Mouse (Mus musculus): Measurements from ENCODE around the gene Dclk3. TPM values are rescaled to one million over a fixed set of nuclear protein-coding genes. Genes with fewer than 3 reads are reported as not detected.

Gene Dclk3
- polyA plus RNA-seq, 1 experiment from 2014 or later, result 0.29 TPM

DNA sequence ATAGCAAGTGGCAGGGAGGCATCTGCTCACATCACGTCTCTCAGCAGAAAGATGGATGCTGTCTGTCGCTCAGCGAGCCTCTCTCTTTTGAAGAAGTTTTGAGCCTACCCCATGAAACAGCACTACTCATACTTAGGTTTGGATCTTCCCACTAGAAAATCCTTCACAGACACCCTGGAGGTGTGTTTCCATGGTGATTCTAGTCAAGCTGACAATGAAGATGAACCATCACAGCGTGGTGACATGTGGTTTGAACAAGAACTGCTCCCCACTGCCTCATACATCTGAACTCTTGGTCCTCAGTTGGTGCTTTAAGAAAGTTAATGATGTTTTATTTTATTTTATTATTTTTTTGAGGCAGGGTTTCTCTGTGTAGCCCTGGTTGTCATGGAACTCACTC is 12.9 kb upstream of the Dclk3 start:
- no peak for ATAC-seq (ENCODE audit: insufficient number of reproducible peaks, insufficient read depth, low FRiP score, low read depth)
- Histone ChIP-seq H3K4me1 (ENCODE audit: control insufficient read depth, insufficient read depth, low read length) (no peaks in the 10 kb centered on the region), H3K27me3 (ENCODE audit: control insufficient read depth, insufficient read depth, low read length) (no peaks in the 10 kb centered on the region), H3K36me3 (ENCODE audit: control insufficient read depth, insufficient read depth, low read length) (no peaks in the 10 kb centered on the region), H3K9ac (replicated peaks; ENCODE audit: low read depth, low read length) (no peak overlapping the region), H3K27ac (ENCODE audit: low read length) (no peak overlapping the region), H3K4me2 (replicated peaks; ENCODE audit: low read depth, low read length) (no peak overlapping the region), H3K9me3 (ENCODE audit: control insufficient read depth, low read depth, low read length) (no peaks in the 10 kb centered on the region), H3K4me3 (ENCODE audit: low read depth, low read length) (no peak overlapping the region)
- 82% methylated on average over 4 of the region's 4 CpGs for WGBS

DNA sequence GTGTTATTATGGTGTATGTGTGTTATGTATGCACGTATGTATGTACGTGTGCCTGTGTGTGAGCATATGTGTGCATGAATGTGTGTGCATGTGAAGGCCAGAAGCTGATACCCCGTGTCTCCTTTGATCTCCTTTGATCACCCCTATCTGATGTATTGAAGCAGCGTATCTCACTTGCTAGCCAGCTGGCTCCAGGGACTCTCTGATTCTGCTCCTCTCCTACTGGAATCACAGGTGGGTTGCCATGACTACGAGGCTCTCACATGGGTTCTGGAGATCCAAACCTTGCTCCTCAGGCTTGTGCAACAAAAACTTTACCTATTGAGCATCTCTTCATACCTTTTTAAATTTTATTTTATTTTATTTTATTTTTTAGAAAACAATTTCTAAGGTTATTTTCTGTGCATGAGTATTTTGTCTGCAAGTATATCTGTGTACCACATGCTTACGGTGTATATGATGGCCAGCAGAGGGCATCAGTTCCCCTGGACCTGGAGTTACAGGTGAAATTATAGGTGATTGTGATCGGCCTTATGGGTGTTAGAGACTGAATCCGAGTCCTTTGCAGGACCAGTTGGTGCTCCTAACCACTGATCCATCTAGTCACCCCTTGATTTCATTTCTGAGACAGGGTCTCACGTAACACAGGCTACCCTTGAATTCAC is 10.9 kb upstream of the Dclk3 start:
- Histone ChIP-seq H3K9me3 (ENCODE audit: control insufficient read depth, low read depth, low read length) (no peaks in the 10 kb centered on the region), H3K4me1 (ENCODE audit: control insufficient read depth, insufficient read depth, low read length) (no peaks in the 10 kb centered on the region), H3K4me2 (replicated peaks; ENCODE audit: low read depth, low read length) (no peak overlapping the region), H3K27ac (ENCODE audit: low read length) (no peak overlapping the region), H3K36me3 (ENCODE audit: control insufficient read depth, insufficient read depth, low read length) (no peaks in the 10 kb centered on the region), H3K27me3 (ENCODE audit: control insufficient read depth, insufficient read depth, low read length) (no peaks in the 10 kb centered on the region), H3K4me3 (ENCODE audit: low read depth, low read length) (no peak overlapping the region), H3K9ac (replicated peaks; ENCODE audit: low read depth, low read length) (no peak overlapping the region)
- ATAC-seq (ENCODE audit: insufficient number of reproducible peaks, insufficient read depth, low FRiP score, low read depth), result no peak
- WGBS, result 82% methylated on average over 9 of the region's 9 CpGs

DNA sequence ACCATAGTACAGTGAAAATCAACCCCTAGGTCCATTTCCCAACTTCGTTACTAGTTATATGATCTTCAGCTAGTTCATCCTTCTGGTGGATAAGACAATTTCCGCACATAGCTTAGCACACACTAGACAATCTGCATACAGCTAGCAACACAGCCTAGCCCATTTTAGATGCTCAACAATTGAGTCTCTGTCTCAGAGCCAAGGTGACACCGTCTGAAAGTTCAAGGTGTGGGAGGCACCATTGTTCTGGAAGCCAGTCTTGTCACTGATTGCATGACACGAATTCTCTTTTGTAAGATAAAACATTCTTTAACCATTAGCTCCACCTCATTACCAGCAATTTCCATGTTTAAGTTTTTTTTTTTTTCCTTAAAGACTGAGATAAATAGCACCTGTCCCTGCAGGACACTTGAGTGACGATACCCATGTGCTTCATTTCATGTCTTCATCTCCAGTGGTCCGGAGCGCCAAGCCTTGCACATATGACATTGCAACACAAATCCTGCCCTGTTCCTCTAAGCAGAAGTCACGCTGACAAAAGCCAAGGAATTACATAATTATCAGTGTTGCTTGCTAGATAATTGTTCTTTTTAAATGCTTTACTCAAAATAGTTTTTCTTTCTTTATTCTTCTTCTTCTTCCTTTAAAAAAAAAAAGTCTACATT is 10.1 kb upstream of the Dclk3 start:
- Histone ChIP-seq H3K4me3 (ENCODE audit: low read depth, low read length) (no peak overlapping the region), H3K27me3 (ENCODE audit: control insufficient read depth, insufficient read depth, low read length) (no peaks in the 10 kb centered on the region), H3K9ac (replicated peaks; ENCODE audit: low read depth, low read length) (no peak overlapping the region), H3K4me2 (replicated peaks; ENCODE audit: low read depth, low read length) (no peak overlapping the region), H3K4me1 (ENCODE audit: control insufficient read depth, insufficient read depth, low read length) (no peaks in the 10 kb centered on the region), H3K9me3 (ENCODE audit: control insufficient read depth, low read depth, low read length) (no peaks in the 10 kb centered on the region), H3K36me3 (ENCODE audit: control insufficient read depth, insufficient read depth, low read length) (no peaks in the 10 kb centered on the region), H3K27ac (ENCODE audit: low read length) (no peak overlapping the region)
- no peak for ATAC-seq (ENCODE audit: insufficient number of reproducible peaks, insufficient read depth, low FRiP score, low read depth)
- WGBS, result 78% methylated on average over 8 of the region's 8 CpGs

DNA sequence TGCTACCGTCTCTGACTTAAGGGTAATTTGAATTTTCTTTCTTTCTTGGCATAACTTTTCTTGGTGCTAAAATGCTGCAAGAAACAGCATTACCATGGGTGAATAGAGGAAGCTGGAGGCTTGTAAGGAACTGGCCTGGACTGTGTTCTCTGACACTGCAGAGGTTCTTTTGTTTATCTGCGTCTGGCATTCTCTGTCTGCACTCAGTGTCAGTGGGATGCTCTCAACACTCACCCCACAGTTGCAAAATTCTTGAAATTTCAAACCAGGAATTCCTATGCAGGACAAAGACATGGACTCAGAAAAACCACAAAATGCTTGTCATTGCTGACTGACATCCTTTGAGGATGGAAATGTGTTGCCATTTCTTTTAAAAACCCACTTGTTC is 9.5 kb upstream of the Dclk3 start:
- Histone ChIP-seq H3K27ac (ENCODE audit: low read length) (no peak overlapping the region), H3K36me3 (ENCODE audit: control insufficient read depth, insufficient read depth, low read length) (no peaks in the 10 kb centered on the region), H3K4me3 (ENCODE audit: low read depth, low read length) (no peak overlapping the region), H3K4me2 (replicated peaks; ENCODE audit: low read depth, low read length) (no peak overlapping the region), H3K9ac (replicated peaks; ENCODE audit: low read depth, low read length) (no peak overlapping the region), H3K27me3 (ENCODE audit: control insufficient read depth, insufficient read depth, low read length) (no peaks in the 10 kb centered on the region), H3K4me1 (ENCODE audit: control insufficient read depth, insufficient read depth, low read length) (no peaks in the 10 kb centered on the region), H3K9me3 (ENCODE audit: control insufficient read depth, low read depth, low read length) (no peaks in the 10 kb centered on the region)
- 51% methylated on average over 2 of the region's 2 CpGs for WGBS
- ATAC-seq (ENCODE audit: insufficient number of reproducible peaks, insufficient read depth, low FRiP score, low read depth), result no peak

DNA sequence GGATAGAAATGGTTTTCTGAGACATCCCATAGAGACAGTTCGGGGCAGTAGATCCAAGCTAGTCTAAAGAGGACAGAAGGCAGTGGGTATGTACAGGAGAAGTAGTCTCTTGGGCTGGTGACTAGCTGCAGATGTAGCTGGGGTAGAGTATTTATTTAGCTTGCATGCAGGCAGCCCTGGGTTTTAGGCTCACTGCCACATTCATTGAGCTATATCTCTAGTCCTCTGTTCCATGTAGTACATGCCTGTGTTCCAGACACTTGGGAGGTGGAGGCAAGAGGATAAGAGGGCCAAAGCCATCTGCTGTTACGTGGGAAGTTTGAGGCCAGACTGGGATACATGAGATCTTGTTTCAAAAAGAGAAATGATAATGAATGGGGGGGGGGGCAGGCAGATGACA is 3.5 kb upstream of the Dclk3 start:
- H3K27me3 ChIP-seq (ENCODE audit: control insufficient read depth, insufficient read depth, low read length), result peaks cover 13% of the 10 kb centered on the region
- H3K4me1 ChIP-seq (ENCODE audit: control insufficient read depth, insufficient read depth, low read length), result no peaks in the 10 kb centered on the region
- no peak overlapping the region for H3K4me2 ChIP-seq (replicated peaks; ENCODE audit: low read depth, low read length)
- H3K36me3 ChIP-seq (ENCODE audit: control insufficient read depth, insufficient read depth, low read length), result no peaks in the 10 kb centered on the region
- no peak overlapping the region for H3K4me3 ChIP-seq (ENCODE audit: low read depth, low read length)
- no peaks in the 10 kb centered on the region for H3K9me3 ChIP-seq (ENCODE audit: control insufficient read depth, low read depth, low read length)
- ATAC-seq (ENCODE audit: insufficient number of reproducible peaks, insufficient read depth, low FRiP score, low read depth), result no peak
- no peak overlapping the region for H3K9ac ChIP-seq (replicated peaks; ENCODE audit: low read depth, low read length)
- H3K27ac ChIP-seq (ENCODE audit: low read length), result no peak overlapping the region
- WGBS, result 86% methylated on average over 2 of the region's 2 CpGs

DNA sequence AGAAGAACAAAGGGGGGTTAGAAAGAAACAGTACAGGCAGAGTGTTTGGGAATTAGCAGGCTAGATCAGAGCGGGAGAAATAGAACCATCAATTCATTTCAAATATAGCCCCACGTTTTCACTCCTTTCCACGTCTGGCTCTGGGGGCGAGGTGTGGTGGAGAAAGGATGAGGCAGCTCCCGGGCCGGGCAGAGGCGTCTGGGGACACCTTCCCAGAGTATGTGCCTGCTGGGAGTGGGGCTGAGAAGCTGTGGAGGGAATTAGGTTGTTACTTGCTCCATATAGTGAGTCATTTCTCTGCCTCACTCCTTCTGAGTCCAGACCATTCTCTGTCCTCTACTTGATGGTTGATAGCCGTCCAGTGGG is 938 bp downstream of the Dclk3 start:
- H3K27me3 ChIP-seq (ENCODE audit: control insufficient read depth, insufficient read depth, low read length), result peaks cover 13% of the 10 kb centered on the region
- H3K4me1 ChIP-seq (ENCODE audit: control insufficient read depth, insufficient read depth, low read length), result no peaks in the 10 kb centered on the region
- no peak overlapping the region for H3K4me3 ChIP-seq (ENCODE audit: low read depth, low read length)
- no peak overlapping the region for H3K4me2 ChIP-seq (replicated peaks; ENCODE audit: low read depth, low read length)
- no peaks in the 10 kb centered on the region for H3K36me3 ChIP-seq (ENCODE audit: control insufficient read depth, insufficient read depth, low read length)
- no peaks in the 10 kb centered on the region for H3K9me3 ChIP-seq (ENCODE audit: control insufficient read depth, low read depth, low read length)
- ATAC-seq (ENCODE audit: insufficient number of reproducible peaks, insufficient read depth, low FRiP score, low read depth), result no peak
- H3K27ac ChIP-seq (ENCODE audit: low read length), result no peak overlapping the region
- WGBS, result 57% methylated on average over 8 of the region's 8 CpGs
- H3K9ac ChIP-seq (replicated peaks; ENCODE audit: low read depth, low read length), result no peak overlapping the region

DNA sequence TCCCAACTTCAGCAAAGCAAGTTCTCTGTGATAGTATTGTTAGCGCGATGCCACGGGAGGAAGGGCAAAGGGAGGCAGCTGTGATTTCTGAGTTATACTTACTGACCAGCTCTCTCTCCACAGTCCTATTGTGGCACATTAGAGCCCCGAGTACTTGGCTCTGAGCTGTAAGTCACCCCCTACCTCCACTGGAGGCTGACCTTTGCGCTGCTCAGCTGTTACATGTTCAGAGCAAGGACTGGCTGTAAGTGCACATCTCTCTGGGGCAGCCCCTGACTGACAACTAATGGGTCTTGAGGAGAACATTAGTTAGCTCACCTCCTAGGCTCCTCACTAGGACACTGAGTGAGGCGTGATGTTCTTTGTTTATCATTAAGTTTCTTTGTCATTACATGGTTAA is 1.6 kb downstream of the Dclk3 start:
- H3K4me3 ChIP-seq (ENCODE audit: low read depth, low read length), result no peak overlapping the region
- WGBS, result 76% methylated on average over 6 of the region's 6 CpGs
- ATAC-seq (ENCODE audit: insufficient number of reproducible peaks, insufficient read depth, low FRiP score, low read depth), result no peak
- no peaks in the 10 kb centered on the region for H3K36me3 ChIP-seq (ENCODE audit: control insufficient read depth, insufficient read depth, low read length)
- no peaks in the 10 kb centered on the region for H3K9me3 ChIP-seq (ENCODE audit: control insufficient read depth, low read depth, low read length)
- H3K9ac ChIP-seq (replicated peaks; ENCODE audit: low read depth, low read length), result no peak overlapping the region
- no peaks in the 10 kb centered on the region for H3K4me1 ChIP-seq (ENCODE audit: control insufficient read depth, insufficient read depth, low read length)
- H3K27me3 ChIP-seq (ENCODE audit: control insufficient read depth, insufficient read depth, low read length), result peaks cover 13% of the 10 kb centered on the region
- no peak overlapping the region for H3K27ac ChIP-seq (ENCODE audit: low read length)
- no peak overlapping the region for H3K4me2 ChIP-seq (replicated peaks; ENCODE audit: low read depth, low read length)

DNA sequence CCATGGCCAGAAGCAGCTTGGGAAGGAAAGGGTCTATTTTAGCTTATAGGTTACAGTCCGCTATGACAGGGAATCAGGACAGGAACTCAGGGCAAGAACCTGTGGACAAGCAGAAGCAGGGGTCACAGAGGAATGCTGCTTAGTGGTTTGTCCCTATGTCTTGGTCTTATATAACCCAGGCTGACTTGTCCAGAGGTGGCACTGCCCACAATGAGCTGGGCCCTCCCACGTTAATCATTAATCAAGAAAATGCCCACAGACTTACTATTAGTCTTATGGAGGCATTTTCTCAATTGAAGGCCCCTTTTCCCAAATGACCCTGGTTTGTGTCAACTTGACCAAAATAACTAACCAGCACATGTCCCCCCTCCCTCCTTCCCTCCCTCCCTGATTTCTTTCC is 2.3 kb downstream of the Dclk3 start:
- H3K27me3 ChIP-seq (ENCODE audit: control insufficient read depth, insufficient read depth, low read length), result peaks cover 13% of the 10 kb centered on the region

DNA sequence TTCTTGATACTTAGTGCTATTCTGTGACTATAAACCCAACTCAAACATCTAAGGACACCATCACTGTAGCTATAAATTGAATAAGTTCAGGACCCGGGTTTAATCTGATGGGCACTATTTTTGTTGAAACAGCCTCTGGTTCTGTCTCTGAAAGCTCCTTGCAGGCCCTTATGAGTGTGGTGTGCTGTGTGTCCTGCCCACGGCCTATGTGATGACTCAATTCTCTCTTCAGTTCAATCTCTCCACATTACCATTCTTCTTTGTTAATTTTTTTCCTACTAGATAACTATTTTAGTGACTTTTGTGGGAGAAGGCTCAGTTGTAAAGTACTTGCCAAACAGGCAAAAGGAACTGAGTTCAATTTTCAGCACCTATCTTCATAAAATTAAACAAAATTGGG is 7.3 kb downstream of the Dclk3 start:
- ATAC-seq (ENCODE audit: insufficient number of reproducible peaks, insufficient read depth, low FRiP score, low read depth), result no peak
- no peaks in the 10 kb centered on the region for H3K9me3 ChIP-seq (ENCODE audit: control insufficient read depth, low read depth, low read length)
- H3K27ac ChIP-seq (ENCODE audit: low read length), result no peak overlapping the region
- no peak overlapping the region for H3K4me3 ChIP-seq (ENCODE audit: low read depth, low read length)
- no peaks in the 10 kb centered on the region for H3K36me3 ChIP-seq (ENCODE audit: control insufficient read depth, insufficient read depth, low read length)
- no peaks in the 10 kb centered on the region for H3K4me1 ChIP-seq (ENCODE audit: control insufficient read depth, insufficient read depth, low read length)
- H3K4me2 ChIP-seq (replicated peaks; ENCODE audit: low read depth, low read length), result no peak overlapping the region
- WGBS, result 87% methylated on average over 2 of the region's 2 CpGs
- no peaks in the 10 kb centered on the region for H3K27me3 ChIP-seq (ENCODE audit: control insufficient read depth, insufficient read depth, low read length)
- H3K9ac ChIP-seq (replicated peaks; ENCODE audit: low read depth, low read length), result no peak overlapping the region

More for the DNA sequence above, 2.3 kb downstream of the Dclk3 start:
- WGBS, result 84% methylated on average over 2 of the region's 2 CpGs
- Histone ChIP-seq H3K9me3 (ENCODE audit: control insufficient read depth, low read depth, low read length) (no peaks in the 10 kb centered on the region), H3K9ac (replicated peaks; ENCODE audit: low read depth, low read length) (no peak overlapping the region), H3K27ac (ENCODE audit: low read length) (no peak overlapping the region), H3K4me1 (ENCODE audit: control insufficient read depth, insufficient read depth, low read length) (no peaks in the 10 kb centered on the region), H3K36me3 (ENCODE audit: control insufficient read depth, insufficient read depth, low read length) (no peaks in the 10 kb centered on the region), H3K4me3 (ENCODE audit: low read depth, low read length) (no peak overlapping the region), H3K4me2 (replicated peaks; ENCODE audit: low read depth, low read length) (no peak overlapping the region)
- ATAC-seq (ENCODE audit: insufficient number of reproducible peaks, insufficient read depth, low FRiP score, low read depth), result no peak

Data from stomach, embryonic 14.5 days (tissue).